Mouse (Mus musculus) layer of hippocampus, adult 2 months (tissue): Measurements from ENCODE around the gene Vps35l. TPM values are rescaled to one million over a fixed set of nuclear protein-coding genes. Genes with fewer than 3 reads are reported as not detected.

Experiments used
- DNase-seq, 2 experiments: peaks; one replicate each; pipeline ENCODE4 v3.0.0; 2022; ENCODE audit warnings: low spot score in 2 of 2
- H3K27ac ChIP-seq: fragments of 200-600 bp; 2 replicates; pipeline ENCODE4 v1.8.1; 2022
- H3K4me3 ChIP-seq: fragments of 200-600 bp; 2 replicates; pipeline ENCODE4 v1.8.1; 2022; ENCODE audit warnings: mild to moderate bottlenecking
- CTCF ChIP-seq: fragments of 200-600 bp; conservative IDR thresholded peaks from 2 replicates; pipeline ENCODE4 v1.8.1; 2022; ENCODE audit warnings: antibody characterized with exemption, mild to moderate bottlenecking, moderate library complexity
- total RNA-seq, 2 experiments: library from RNA; stranded (reverse); gene quantifications; 2 replicates each; pipeline ENCODE4 v1.2.3; 2021

Gene Vps35l
- total RNA-seq, 2 experiments from 2014 or later, result 58.5 to 65.1 TPM

DNA sequence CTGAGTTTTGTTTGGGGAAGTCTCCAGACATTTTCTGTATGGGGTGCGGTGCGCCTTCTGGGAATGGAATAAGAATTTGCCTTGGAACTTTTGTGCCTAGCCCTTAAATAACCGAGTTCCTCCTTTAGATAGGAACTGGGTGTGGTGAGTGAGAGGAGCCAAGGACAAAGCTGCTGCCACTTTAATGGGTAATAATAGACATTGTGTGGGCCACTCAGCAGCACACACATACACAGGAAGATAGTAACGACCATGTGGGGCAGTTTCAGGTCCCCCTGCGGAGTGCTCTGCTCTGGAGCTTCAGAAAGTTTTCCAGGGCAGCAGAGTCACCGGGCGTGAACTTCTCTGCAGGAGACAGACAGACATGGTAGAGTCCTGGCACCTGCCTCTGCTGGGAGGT lies 81.3 kb downstream of the Vps35l start:
- no peak for DNase-seq
- Histone ChIP-seq H3K4me3 (no peak overlapping the region), H3K27ac (peak overlapping the region; percentile 71)
- no peak for TF ChIP-seq CTCF

DNA sequence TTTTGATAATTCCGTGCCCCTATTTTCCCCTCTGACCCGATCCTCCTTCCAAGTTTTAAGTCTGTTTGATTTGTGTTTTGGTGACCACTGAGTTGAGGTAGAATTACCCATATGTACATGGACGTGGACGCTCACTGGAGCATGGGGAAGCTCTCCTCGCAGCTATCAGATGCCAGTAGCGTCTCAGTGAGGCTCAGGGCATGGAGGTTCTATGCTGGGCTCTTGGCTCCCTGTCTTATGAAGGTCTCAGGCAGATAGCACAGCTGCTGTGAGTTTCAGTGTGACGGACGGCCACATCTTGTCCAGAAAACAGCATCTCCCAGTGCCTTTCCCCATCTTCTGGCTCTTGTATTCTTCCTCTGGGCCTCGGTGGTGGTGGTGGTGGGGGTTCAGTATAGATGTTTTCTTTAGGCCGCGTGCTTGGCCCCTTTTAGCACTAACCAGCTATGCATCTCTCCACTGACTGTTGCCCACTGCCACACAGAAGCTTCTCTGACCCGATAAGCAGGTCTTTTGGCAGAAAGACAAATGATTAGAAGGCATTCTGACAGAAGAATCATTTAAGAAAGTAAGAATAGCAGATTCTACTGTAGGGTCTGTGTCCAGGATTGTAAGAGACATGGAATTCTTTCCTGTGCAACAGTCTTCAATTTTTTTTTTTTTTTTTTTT lies 82.0 kb downstream of the Vps35l start:
- H3K27ac ChIP-seq, result 0 out of 2 replicates have a peak overlapping the region, but pooled peaks have one; percentile 71
- no peak for TF ChIP-seq CTCF
- H3K4me3 ChIP-seq, result no peak overlapping the region
- no peak for DNase-seq

DNA sequence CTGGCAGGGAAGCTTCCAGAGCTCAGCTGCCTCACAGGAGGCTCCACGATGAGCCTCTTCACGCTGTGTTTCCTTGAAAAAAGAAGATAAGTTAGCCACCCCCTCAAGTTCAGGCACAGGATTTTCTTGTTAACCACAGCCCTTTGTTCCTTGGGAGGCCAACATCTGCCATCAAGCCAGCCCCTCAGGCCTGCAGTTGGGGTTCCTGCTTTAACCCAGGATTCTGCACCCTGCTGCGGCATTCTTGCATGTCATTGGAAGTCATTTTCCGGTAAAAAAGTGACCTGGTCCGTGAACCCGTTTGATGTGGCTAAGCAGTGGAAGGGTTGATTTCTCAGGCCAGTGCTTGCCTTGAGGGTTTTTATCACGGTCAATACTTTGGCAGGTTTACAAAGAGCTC lies 84.4 kb downstream of the Vps35l start:
- Histone ChIP-seq H3K4me3 (no peak overlapping the region), H3K27ac (no peak overlapping the region)
- no peak for TF ChIP-seq CTCF
- DNase-seq, result no peak

DNA sequence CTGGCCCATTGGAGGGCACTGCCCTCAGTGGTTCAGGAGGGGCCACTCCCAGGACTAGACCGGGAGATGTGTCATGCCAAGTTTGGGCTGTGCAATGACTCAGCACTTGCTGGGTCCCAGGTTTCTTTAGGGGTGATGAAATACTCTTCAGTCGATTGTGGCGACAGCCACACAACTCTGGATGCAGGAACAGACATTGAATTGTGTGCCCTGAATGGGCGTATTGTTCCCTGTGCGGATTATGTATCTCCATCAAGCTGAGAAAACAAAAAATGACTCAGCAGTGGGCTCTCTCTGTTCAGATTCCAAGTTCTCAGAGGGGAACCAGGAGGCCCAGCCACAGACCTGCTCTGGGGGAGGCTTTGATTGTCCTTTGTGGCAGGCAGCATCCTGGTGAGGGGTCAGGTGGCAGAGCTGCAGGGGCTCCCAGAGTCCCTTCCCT lies 88.0 kb downstream of the Vps35l start:
- Histone ChIP-seq H3K27ac (peak overlapping the region; percentile 79), H3K4me3 (no peak overlapping the region)
- TF ChIP-seq CTCF, result no peak
- DNase-seq, result no peak

DNA sequence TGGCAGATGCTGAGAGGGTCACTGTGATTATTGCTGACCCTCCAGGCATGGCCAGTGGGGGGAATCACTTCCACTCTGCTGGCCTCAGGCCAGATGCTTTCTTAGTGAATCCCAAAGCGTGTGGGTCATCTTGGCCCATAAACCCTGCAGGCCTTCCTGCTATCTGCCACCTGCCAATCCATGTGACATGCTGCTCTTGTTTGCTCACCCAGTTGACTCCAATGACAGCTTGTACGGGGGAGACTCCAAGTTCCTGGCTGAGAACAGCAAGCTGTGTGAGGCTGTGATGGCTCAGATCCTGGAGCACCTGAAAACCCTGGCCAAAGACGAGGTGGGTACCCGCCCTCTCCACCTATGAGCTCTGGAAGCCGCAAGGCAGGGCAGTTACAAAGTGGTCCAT lies 97.9 kb downstream of the Vps35l start:
- H3K4me3 ChIP-seq, result no peak overlapping the region
- TF ChIP-seq CTCF, result no peak
- DNase-seq, result peak in 1 of 2 experiments; percentile 25
- H3K27ac ChIP-seq, result peak overlapping the region; percentile 64

DNA sequence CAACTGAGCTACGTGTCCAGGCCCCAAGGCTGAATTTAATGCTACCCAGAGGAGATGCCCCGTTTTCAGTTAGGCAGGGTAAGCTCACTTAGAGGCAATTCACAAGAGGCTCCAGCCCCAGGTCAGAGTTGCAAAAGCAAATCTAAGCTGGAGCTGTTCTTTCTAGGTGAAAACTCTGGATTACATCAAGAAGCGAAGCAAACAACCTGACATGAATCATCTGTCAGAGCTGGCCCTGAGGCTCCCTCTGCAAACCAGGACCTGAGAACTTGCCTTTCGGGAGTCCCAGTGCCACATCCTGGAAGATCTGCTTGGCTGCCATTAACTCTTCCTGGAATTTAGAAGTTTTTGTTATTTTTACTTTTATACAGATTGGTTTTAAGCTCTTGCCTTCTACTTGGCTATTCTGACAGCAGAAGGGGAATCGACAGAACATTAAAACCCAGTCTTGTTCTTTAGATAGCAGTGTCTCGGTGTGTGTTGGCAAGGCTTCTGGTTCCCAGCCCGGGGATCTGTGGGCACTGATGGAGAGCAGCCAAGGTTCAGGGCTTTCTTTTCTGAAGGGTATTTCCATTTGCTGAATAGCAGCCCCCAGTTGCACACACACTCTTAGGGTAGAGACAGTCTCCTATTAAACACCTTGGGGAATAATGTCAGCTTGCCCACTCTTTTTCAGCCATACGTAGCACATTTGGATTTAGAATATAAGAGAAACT lies 101.2 kb downstream of the Vps35l start:
- no peak for TF ChIP-seq CTCF
- peak overlapping the region; percentile 81 for H3K27ac ChIP-seq
- DNase-seq, result peak in 1 of 2 experiments; percentile 36
- H3K4me3 ChIP-seq, result no peak overlapping the region

DNA sequence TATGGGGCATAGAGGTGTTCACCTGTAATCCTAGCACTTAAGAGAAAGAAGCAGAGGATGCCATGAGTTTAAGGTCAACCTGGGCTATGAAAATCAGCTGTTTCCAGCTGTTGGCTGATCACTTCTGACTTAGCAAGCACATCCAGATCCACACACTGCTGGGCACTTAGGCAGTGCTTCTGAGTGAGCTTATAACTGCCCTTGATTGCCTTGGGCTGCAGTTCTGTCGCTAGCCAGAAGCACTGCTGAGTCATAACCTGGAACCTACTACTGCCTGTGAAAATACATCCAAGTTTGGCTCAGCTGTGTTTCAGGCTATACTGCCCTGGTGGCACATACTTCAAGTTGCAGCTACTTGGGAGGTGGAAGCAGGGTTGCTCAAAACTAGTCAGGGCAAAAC lies 101.8 kb downstream of the Vps35l start:
- DNase-seq, result no peak
- no peak overlapping the region for H3K4me3 ChIP-seq
- peak; percentile 47 for TF ChIP-seq CTCF
- peak overlapping the region; percentile 81 for H3K27ac ChIP-seq

DNA sequence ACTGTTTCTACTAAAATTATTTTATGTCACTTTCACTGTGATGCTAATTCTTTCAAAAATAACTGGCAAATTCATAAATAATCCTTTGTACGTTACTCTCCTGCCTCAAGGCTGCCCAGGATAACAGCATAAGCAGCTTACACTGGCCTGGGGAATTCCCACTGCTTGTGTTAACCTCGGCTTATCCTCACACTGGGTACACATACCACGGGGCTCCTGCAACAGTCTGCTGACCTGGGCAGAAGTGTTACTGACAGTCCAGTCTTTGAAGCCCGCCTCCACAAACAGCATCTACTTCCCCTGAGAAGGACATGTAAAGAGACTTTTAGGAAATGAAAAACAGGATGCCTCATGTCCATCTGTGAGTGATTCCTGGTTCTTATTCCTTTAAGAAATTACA lies 102.9 kb downstream of the Vps35l start:
- H3K27ac ChIP-seq, result peak overlapping the region; percentile 81; the same call in 1 of the 2 replicates

DNA sequence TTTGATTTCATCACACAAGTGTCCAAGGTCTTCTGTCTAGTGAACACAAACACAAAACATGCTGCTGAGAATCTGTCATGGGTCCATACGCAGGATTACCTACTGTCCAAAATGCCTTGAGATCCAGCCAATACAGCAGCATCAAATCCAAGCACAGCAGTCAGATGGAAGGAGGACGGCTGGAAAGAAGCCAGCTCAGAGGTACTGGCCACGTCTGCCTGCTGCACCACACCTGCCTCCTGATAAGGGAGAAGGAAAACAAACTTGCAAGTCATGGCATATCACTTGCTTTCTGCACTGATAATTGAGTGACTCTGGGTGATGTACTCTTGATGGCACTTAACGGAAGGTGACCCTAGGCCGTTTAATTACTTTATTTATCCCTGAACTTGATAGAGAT lies 105.1 kb downstream of the Vps35l start:
- no peak overlapping the region for H3K4me3 ChIP-seq
- TF ChIP-seq CTCF, result no peak
- no peak for DNase-seq
- H3K27ac ChIP-seq, result no peak overlapping the region

More for the DNA sequence above, 102.9 kb downstream of the Vps35l start:
- no peak overlapping the region for H3K4me3 ChIP-seq
- no peak for TF ChIP-seq CTCF
- no peak for DNase-seq

DNA sequence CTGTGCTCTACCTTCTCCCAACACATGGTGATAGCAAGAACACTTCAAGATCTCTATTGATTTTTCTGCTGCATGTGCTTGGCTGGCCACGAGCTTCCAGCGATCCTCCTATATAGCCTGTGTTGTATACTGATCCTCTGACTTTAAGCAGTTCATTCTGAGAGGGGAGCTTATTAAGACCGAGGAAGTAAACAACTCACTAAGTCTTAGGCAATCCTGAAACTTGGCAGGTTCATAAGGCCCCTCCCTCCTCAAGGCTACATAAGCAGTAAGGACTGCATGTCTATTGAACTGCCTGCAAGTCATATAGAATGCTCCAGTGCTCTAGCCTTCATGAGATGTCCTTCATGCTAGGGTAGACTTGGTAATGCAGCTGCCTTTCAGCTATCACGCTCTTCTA lies 106.3 kb downstream of the Vps35l start:
- Histone ChIP-seq H3K4me3 (no peak overlapping the region), H3K27ac (no peak overlapping the region)
- TF ChIP-seq CTCF, result no peak
- DNase-seq, result no peak

DNA sequence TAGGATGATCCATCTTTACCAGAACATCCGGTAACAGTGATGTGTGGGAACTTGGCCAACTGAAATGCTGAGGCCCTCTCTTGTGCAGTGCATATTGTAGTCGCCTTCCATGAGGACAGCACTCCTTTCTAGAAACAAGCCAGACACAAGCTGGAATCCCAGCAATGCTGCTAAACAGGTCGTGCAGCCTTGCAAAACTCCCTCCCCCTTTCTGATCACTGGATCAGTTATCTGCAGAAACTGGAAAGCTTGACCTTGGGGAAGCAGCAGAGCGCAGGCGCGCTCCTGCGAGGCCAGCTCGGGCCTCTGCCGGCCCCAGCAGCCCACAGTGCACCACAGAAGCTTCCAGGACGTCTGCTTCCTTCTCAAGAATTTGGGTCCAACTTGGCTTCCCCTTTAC lies 108.8 kb downstream of the Vps35l start:
- no peak for TF ChIP-seq CTCF
- Histone ChIP-seq H3K4me3 (no peak overlapping the region), H3K27ac (no peak overlapping the region)
- no peak for DNase-seq

DNA sequence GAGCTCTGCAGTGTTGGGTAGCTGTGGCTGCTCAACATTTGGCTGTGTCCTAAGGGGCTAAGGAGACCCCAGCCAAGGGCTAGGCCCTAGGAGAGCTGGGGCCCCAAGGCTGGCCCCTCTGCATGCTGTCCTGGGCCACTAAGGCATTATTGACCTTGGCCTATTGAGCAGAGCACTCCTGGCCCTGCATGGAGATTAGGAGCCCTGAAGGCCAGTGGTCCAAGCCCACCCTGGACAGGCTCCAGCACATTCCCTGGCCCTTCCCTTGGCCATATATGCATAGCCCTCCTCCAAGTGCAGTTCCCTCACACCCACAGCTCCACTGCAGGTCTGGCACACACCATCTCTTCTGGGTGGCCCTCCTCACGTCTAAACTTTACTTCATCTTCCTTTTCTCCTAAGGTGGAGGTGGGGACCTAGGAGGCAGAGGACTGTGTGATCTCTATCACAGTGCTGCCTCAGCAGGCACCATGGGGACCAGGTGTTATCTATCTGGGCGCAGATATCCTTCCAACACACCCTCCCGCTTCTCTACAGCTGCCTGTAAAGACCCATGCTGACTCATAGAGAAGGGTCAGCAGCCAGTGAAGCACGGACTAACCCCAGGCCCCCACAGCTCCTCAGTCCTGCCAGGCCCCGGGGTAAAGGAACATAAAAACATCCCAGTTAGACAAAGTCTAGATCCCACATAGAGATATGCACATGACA lies 109.7 kb downstream of the Vps35l start:
- Histone ChIP-seq H3K4me3 (no peak overlapping the region), H3K27ac (peak overlapping the region; percentile 57)
- TF ChIP-seq CTCF, result no peak
- DNase-seq, result no peak

DNA sequence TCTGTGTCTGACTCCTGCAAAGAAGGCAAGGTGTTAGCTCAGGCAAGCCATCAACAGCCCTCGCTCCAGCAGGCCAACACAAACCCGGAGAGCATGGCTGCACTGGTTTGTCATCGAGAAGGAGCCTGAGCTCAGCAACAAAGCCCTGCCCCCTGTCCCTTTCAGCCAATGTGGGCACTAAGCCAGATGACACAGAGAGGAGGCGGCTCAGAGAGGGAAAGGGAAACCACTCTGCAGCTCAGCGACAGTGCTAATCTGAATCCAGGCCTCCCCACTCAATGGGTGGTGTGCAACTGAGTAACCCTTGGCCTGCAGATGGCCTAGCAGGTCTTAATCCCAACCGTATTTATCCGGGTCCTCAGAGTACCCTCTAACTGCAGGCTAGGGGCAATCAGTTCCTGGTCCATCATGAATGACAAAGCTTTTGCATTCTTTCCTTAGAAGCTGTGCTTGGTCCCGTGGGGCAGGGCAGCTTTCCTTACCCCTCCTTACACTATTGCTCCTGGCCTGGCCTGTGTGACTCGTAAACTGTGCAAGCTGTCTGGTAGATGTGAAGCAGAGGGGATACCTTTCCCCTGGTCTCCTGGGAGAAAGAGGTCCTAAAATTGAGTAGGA lies 110.8 kb downstream of the Vps35l start:
- no peak overlapping the region for H3K4me3 ChIP-seq
- DNase-seq, result peak in 1 of 2 experiments; percentile 36
- TF ChIP-seq CTCF, result no peak
- H3K27ac ChIP-seq, result peak overlapping the region; percentile 57
